Mouse (Mus musculus) heart, postnatal 0 days (tissue): ENCODE data around the gene Cyp27b1. TPM values are rescaled to one million over a fixed set of nuclear protein-coding genes. Genes with fewer than 3 reads are reported as not detected.

ENCODE experiments used
- ATAC-seq: fragments of 200-750 bp; cut with Nextera tagmentation; 2 replicates; pipeline ENCODE4 v1.8.0; 2017; ENCODE audit warnings: low read depth, moderate number of reproducible peaks, moderate library complexity; ENCODE audit not compliant: insufficient read depth
- DNase-seq: peaks from one replicate; pipeline ENCODE4 v3.0.0-alpha.2; 2016; ENCODE audit warnings: low spot score
- H3K27ac ChIP-seq: fragments of 300-500 bp; sonication (generic); 2 replicates; pipeline ENCODE4 v1.5.1; 2014; ENCODE audit warnings: low read depth, mild to moderate bottlenecking
- H3K27me3 ChIP-seq: fragments of 300-500 bp; sonication (generic); 2 replicates; pipeline ENCODE4 v1.6.1; 2014; ENCODE audit warnings: low read length, mixed read lengths; ENCODE audit not compliant: control insufficient read depth, insufficient read depth
- H3K36me3 ChIP-seq: fragments of 300-500 bp; sonication (generic); replicated peaks from 2 replicates; pipeline ENCODE4 v1.6.1; 2014; ENCODE audit warnings: low read length, mixed read lengths; ENCODE audit not compliant: control insufficient read depth, insufficient read depth
- H3K4me1 ChIP-seq: fragments of 300-500 bp; sonication (generic); 2 replicates; pipeline ENCODE4 v1.6.1; 2014; ENCODE audit warnings: antibody characterized with exemption; ENCODE audit not compliant: control insufficient read depth, insufficient read depth
- H3K4me2 ChIP-seq: fragments of 300-500 bp; sonication (generic); 2 replicates; pipeline ENCODE4 v1.6.1; 2014; ENCODE audit warnings: low read depth, mild to moderate bottlenecking, low read length, moderate library complexity
- H3K4me3 ChIP-seq: fragments of 300-500 bp; sonication (generic); 2 replicates; pipeline ENCODE4 v1.5.1; 2014; ENCODE audit warnings: low read depth, low read length
- H3K9ac ChIP-seq: fragments of 300-500 bp; sonication (generic); replicated peaks from 2 replicates; pipeline ENCODE4 v1.6.1; 2014; ENCODE audit warnings: low read depth, low read length, mixed read lengths
- H3K9me3 ChIP-seq: fragments of 300-500 bp; sonication (generic); replicated peaks from 2 replicates; pipeline ENCODE4 v1.6.1; 2016; ENCODE audit warnings: low read length; ENCODE audit not compliant: control insufficient read depth
- CTCF ChIP-seq: IDR thresholded peaks from 2 replicates; pipeline ENCODE4 v1.5.1; 2016; ENCODE audit warnings: antibody characterized with exemption, control low read depth, low read depth
- EP300 ChIP-seq: IDR thresholded peaks from 2 replicates; pipeline ENCODE4 v1.6.1; 2016; ENCODE audit warnings: antibody characterized with exemption, low read depth
- WGBS: fragments of 180-500 bp; shearing (Covaris S2); extraction: QIAGEN DNeasy Blood & Tissue Kit; methylation state at CpG from one replicate; pipeline ENCODE4 v1.1.7; 2014; 5-methylcytosine and 5-hydroxymethylcytosine counted together
- polyA plus RNA-seq: library from polyadenylated mRNA; unstranded; fragments of >200 nt; fragmentation: Nextera tagmentation; extraction: Ambion mirVana; gene quantifications from 2 replicates; pipeline ENCODE4 v1.2.1, GENCODE M21; 2015
- total RNA-seq: library from RNA; depleted of rRNA; stranded (reverse); fragments of >200 nt; gene quantifications from 2 replicates; pipeline ENCODE4 v1.2.3, GENCODE M21; 2014; ENCODE audit warnings: low replicate concordance

The Cyp27b1 gene
- total and polyA plus RNA-seq, 2 experiments from 2014 or later = 0.08 TPM; not detected in 1

DNA sequence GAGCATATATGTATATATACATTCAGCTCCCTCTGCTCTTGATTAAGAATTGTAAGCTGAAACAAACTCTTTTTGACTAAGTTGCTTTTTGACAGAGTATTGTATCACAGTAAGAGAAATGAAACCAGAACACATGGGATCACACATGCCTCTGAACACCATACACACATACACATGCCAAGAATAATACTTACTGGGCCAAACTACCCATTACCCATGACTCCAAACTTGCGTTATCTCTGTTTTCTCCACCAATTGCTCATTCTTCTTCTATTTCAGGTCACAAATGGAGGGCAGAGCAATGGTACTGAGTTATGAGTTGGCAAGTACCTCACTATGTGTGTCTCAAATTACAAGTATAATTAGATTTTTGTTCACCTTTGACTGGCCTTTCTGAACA, 25.9 kb downstream of the Cyp27b1 start:
- Histone ChIP-seq H3K9ac (no peak overlapping the region), H3K27me3 (peaks cover 39% of the 10 kb centered on the region), H3K4me3 (no peak overlapping the region), H3K4me2 (no peak overlapping the region), H3K4me1 (peaks cover 13% of the 10 kb centered on the region), H3K36me3 (no peaks in the 10 kb centered on the region), H3K27ac (no peak overlapping the region), H3K9me3 (no peaks in the 10 kb centered on the region)
- 82% methylated on average over 1 of the region's 1 CpGs for WGBS
- DNase-seq (no peak), ATAC-seq (no peak)
- TF ChIP-seq CTCF (no peak), EP300 (no peak)

DNA sequence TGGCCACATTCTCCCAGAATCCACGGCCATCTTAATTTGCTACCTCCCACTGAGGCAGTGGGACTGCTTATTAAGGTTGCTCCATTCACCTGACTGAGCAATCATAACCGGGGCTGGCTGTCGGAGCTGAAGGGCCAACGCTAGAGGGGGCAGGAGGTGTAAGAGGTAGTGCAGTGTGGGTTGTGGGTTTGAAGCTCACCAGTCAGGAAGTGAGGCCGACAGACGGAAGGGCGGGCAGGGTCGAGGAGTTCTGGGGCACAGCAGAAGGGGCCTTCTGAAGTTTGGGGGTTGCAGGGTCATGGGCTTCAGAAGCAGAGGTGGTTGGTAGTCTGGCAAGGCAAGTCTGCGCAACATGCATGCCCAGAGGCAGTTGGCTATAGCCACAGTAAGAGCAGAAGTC, 27.0 kb downstream of the Cyp27b1 start, which contains the start of gene Agap2:
TSS of gene Agap2 (plus strand) at position 205 of the 400 bp plus-strand sequence.
- Histone ChIP-seq H3K9ac (no peak within 1 kb of the TSS), H3K4me1 (peaks cover 7% of the 10 kb centered on the region; the same call in 1 of the 2 replicates), H3K4me2 (peak within 1 kb of the TSS; percentile 28; the same call in 1 of the 2 replicates), H3K27me3 (peaks cover 50% of the 10 kb centered on the region), H3K27ac (no peak within 1 kb of the TSS), H3K9me3 (no peaks in the 10 kb centered on the region), H3K36me3 (no peaks in the 10 kb centered on the region), H3K4me3 (peak within 1 kb of the TSS; percentile 15; the same call in 1 of the 2 replicates)
- DNase-seq (no peak), ATAC-seq (no peak)
- 47% methylated on average over 9 of the region's 9 CpGs for WGBS
- TF ChIP-seq EP300 = no peak
- no peak for TF ChIP-seq CTCF

DNA sequence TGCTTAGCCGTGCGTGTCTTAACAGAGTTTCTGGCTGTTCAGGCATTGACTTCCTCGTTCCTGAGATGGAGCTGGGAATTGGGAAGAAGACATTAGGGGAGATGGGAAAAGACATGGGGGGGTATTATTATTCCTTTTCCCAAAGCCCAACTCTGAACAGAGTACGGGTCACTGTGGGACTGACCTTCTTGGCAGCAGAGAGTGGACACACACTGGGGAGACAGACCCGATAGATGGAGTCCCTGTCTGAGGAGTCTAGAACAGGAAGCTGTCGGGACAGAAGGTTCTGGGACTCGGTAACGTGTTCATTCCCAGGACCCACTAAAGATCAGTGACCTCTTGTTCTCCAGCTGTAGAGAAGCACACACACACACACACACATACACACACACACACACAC, 27.6 kb downstream of the Cyp27b1 start:
- H3K4me1 ChIP-seq = peaks cover 7% of the 10 kb centered on the region; the same call in 1 of the 2 replicates
- ATAC-seq (no peak), DNase-seq (no peak)
- peaks cover 56% of the 10 kb centered on the region for H3K27me3 ChIP-seq
- H3K4me2 ChIP-seq = peak overlapping the region; percentile 28; the same call in 1 of the 2 replicates
- H3K4me3 ChIP-seq = peak overlapping the region; percentile 15; the same call in 1 of the 2 replicates
- H3K36me3 ChIP-seq = no peaks in the 10 kb centered on the region
- H3K9ac ChIP-seq = no peak overlapping the region
- H3K27ac ChIP-seq = no peak overlapping the region
- no peak for TF ChIP-seq EP300
- no peak for TF ChIP-seq CTCF
- WGBS = 61% methylated on average over 8 of the region's 8 CpGs
- no peaks in the 10 kb centered on the region for H3K9me3 ChIP-seq

DNA sequence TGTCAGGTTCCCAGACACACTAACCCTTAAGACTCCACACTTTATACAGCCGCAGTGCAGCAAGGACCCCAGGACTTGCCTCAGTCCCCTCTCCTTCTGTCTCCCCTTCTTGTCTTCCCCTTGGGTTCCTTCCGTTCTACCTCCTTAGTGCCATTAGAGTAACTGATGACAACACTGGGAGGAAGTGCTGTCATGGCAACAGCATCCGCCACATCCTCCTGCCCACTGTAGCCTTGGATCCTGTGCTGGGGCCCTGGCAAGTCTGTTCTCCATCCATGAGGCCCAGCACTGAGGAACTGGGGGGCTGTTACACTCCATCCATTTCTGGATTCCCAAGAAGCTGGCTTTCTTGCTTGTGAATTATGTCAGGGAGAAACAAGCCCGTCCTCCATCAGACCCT, 28.0 kb downstream of the Cyp27b1 start:
- ATAC-seq (no peak), DNase-seq (no peak)
- Histone ChIP-seq H3K4me1 (peaks cover 2% of the 10 kb centered on the region; the same call in 1 of the 2 replicates), H3K36me3 (no peaks in the 10 kb centered on the region), H3K4me3 (peak overlapping the region; percentile 15; the same call in 1 of the 2 replicates), H3K27ac (no peak overlapping the region), H3K4me2 (no peak overlapping the region; the same call in 1 of the 2 replicates), H3K9me3 (no peaks in the 10 kb centered on the region), H3K27me3 (peaks cover 60% of the 10 kb centered on the region), H3K9ac (no peak overlapping the region)
- TF ChIP-seq CTCF (no peak), EP300 (no peak)
- WGBS = 28% methylated on average over 4 of the region's 4 CpGs

DNA sequence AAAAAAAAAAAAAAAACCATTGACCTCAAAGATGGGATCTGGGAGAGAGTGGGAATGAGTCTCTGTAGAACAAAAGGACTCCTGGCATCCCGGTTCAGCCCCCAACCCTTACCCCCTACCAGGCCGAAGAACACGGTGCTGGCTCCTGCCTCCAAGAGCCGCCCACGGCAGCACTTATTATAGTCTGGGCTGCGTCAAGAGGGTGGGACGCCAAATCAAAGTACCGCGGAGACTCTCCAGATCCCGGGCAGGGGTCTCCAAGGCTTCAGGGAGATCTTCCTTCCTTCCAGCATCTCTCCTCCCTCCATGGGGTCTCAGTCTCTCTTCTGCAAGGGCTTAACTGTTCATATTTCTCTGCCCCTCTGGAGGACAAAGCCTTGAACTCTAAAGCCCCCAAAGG, 29.5 kb downstream of the Cyp27b1 start:
- DNase-seq = no peak
- ATAC-seq = no peak

More for the DNA sequence above, 29.5 kb downstream of the Cyp27b1 start:
- Histone ChIP-seq H3K4me3 (no peak overlapping the region), H3K4me2 (no peak overlapping the region), H3K36me3 (no peaks in the 10 kb centered on the region), H3K9ac (no peak overlapping the region), H3K4me1 (no peaks in the 10 kb centered on the region), H3K27ac (no peak overlapping the region), H3K27me3 (peaks cover 74% of the 10 kb centered on the region), H3K9me3 (no peaks in the 10 kb centered on the region)
- 10% methylated on average over 10 of the region's 10 CpGs for WGBS
- TF ChIP-seq EP300 (no peak), CTCF (no peak)
